ENCODE assay signal across 21 mouse cellular contexts in the genomic region with DNA sequence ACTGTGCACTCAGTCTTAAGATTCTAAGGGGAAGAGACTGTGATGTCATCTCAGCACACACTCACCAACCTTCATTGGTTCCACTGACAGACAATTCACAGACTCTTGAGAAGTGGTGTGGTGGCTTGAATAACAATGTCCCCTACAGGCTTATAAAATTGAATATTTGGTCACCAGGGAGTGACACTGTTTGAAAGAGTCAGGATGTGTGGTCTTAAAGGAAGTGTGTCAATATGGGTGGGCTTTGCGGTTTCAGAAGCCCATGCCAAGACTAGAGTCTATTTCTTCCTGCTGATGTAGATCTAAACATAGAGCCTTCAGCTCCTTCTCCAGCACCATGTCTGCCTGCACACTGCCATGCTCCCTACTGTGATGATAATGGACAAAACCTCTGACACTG. TPM values are rescaled to one million over a fixed set of nuclear protein-coding genes. Genes with fewer than 3 reads are reported as not detected.
"Had no signal": no experiment of that assay in that cellular context is flagged by ENCODE, and none has a peak within 500 bp of the region (broad histone marks: within the 10 kb centered on the region; RNA-seq: fewer than 3 reads in every experiment).

No protein-coding gene starts in this region.

- H3K9ac ChIP-seq: liver, embryonic 13.5 days; liver, embryonic 15.5 days; liver, postnatal 0 days; lung, embryonic 15.5 days; midbrain, embryonic 13.5 days; neural tube, embryonic 12.5 days; stomach, embryonic 15.5 days had no signal

- ATAC-seq: liver, postnatal 0 days; lung, postnatal 0 days; midbrain, embryonic 13.5 days; midbrain, embryonic 16.5 days had no signal

- H3K36me3 ChIP-seq: lung, embryonic 15.5 days; midbrain, embryonic 10.5 days; midbrain, embryonic 13.5 days; neural tube, embryonic 12.5 days; stomach, embryonic 15.5 days had no signal

- H3K9me3 ChIP-seq: liver, embryonic 13.5 days; liver, embryonic 15.5 days; lung, embryonic 15.5 days; midbrain, embryonic 10.5 days; midbrain, embryonic 13.5 days; neural tube, embryonic 12.5 days; stomach, embryonic 15.5 days had no signal

- DNase-seq: liver, embryonic 13.5 days; liver, postnatal 0 days; lung, adult 2 months; lung, postnatal 14 days; lung, postnatal 36 days; right cerebral cortex, postnatal 14 days; thymus, postnatal 14 days; thymus, postnatal 36 days had no signal

- H3K27me3 ChIP-seq: liver, embryonic 13.5 days; liver, embryonic 15.5 days; lung, embryonic 15.5 days; midbrain, embryonic 13.5 days; neural tube, embryonic 12.5 days; stomach, embryonic 15.5 days had no signal

- H3K4me1 ChIP-seq: liver, embryonic 15.5 days; lung, embryonic 15.5 days; midbrain, embryonic 10.5 days; midbrain, embryonic 13.5 days; neural tube, embryonic 12.5 days; stomach, embryonic 15.5 days had no signal

- H3K4me2 ChIP-seq: liver, embryonic 13.5 days; liver, embryonic 15.5 days; lung, embryonic 15.5 days; midbrain, embryonic 13.5 days; neural tube, embryonic 12.5 days; stomach, embryonic 15.5 days had no signal

- H3K27ac ChIP-seq: liver, embryonic 13.5 days; liver, embryonic 15.5 days; lung, embryonic 15.5 days; macrophage; midbrain, embryonic 10.5 days; midbrain, embryonic 13.5 days; neural tube, embryonic 12.5 days; stomach, embryonic 15.5 days; stomach, postnatal 0 days had no signal

- H3K4me3 ChIP-seq: liver, embryonic 13.5 days; liver, embryonic 15.5 days; lung, embryonic 15.5 days; midbrain, embryonic 10.5 days; midbrain, embryonic 13.5 days; myocyte; neural tube, embryonic 12.5 days; stomach, embryonic 15.5 days had no signal

RNA-seq across cellular contexts. Expression of gene Plek2, which starts 8.9 kb away (rescaled TPM):
- total RNA-seq: megakaryocyte, adult 5-6 weeks; neutrophil, adult 5-6 weeks had no signal
- polyA plus RNA-seq: macrophage had no signal
